Mouse (Mus musculus): ENCODE measurements around the gene Olfr517. TPM values are rescaled to one million over a fixed set of nuclear protein-coding genes. Genes with fewer than 3 reads are reported as not detected.

The Olfr517 gene
- not detected for total RNA-seq (2023)

GRCm38 (mm10) chr7:108872279-108872678 is at the start of gene Olfr517:
Olfr517 (minus strand) TSS chr7:108872379.

GRCm38 (mm10) chr7:108894320-108894719 is 22.1 kb upstream of the Olfr517 start, which contains the start of gene Olfr519:
Olfr519 (minus strand) TSS chr7:108894420.

DNA sequence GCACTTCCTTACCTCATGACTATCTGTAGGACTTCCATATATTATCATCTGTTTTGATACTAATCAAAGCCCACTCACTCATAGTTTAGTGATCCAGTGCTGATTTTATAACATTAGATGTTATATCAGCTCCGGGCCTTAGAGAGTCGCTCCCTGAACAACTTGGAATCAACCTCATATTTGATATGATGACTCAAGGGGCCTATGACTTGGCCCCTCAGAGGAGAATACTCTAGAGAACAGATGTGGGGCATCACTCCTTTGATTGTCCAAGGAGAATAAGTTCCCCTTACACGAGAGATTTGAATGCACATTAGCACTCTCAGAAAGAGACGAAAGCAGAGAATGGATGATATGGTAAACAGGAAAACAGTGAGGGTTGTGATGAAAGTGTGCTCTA is 12.7 kb upstream of the Olfr517 start, which contains the start of gene Olfr518:
Olfr518 (minus strand) TSS at position 101 of the 400 bp plus-strand sequence.

GRCm38 (mm10) chr7:108850429-108850828 is 21.8 kb downstream of the Olfr517 start, which contains the start of gene Olfr516:
Olfr516 (minus strand) TSS chr7:108850529.

DNA sequence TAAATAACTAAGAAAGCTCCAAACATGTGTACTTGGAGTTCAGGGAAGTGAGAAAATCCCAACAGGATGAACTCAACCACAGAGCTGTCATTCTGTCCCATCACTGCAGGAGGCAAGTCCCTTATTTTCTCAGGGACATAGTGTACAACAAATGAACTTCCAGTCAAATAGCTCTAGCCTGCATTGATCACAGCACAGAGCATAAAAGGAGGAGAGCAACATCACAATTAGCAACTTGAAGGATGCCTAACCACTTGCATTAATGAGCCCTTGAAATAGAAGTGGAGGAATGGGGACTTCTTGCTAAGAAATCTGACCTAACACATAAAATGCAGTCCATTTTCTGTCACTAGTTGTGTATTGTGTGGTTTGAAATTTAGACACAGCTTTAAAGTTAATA is 46.3 kb downstream of the Olfr517 start, which contains the start of gene Olfr514:
Olfr514 (minus strand) TSS at position 101 of the 400 bp plus-strand sequence.

Other genes starting within 250 kb of the Olfr517 start
- gene Olfr508, start 242.4 kb downstream of the Olfr517 start, total RNA-seq (2023) = not detected
- gene Olfr509, start 220.5 kb downstream of the Olfr517 start, total RNA-seq (2023) = not detected
- not detected for gene Olfr510, start 206.0 kb downstream of the Olfr517 start, total RNA-seq (2023)
- gene Olfr512, start 159.1 kb downstream of the Olfr517 start, total RNA-seq (2023) = not detected
- gene Olfr513, start 121.4 kb downstream of the Olfr517 start, total RNA-seq (2023) = not detected
- gene Olfr514, start 46.4 kb downstream of the Olfr517 start, total RNA-seq (2023) = not detected
- not detected for gene Olfr516, start 21.9 kb downstream of the Olfr517 start, total RNA-seq (2023)
- not detected for gene Olfr518, start 12.6 kb upstream of the Olfr517 start, total RNA-seq (2023)
- not detected for gene Olfr519, start 22.0 kb upstream of the Olfr517 start, total RNA-seq (2023)
- under 1 TPM; 0.26 to 0.28 TPM for gene Nlrp10, start 57.8 kb upstream of the Olfr517 start, total RNA-seq (2023)
- 100 to 1,000 TPM; 122 to 123 TPM for gene Eif3f, start 62.0 kb upstream of the Olfr517 start, total RNA-seq (2023)
- gene Tub, start 78.0 kb upstream of the Olfr517 start, total RNA-seq (2023) = not detected
- gene Ric3, start 211.0 kb upstream of the Olfr517 start, total RNA-seq (2023) = 1 to 10 TPM in 1 of 2 experiments, under 1 TPM in 1; 0.39 to 1.5 TPM

Data from neutrophil, adult 83 days (primary cell).